Mouse (Mus musculus) CH12.LX (cell line): ENCODE measurements at regions not wholly inside any gene's neighbourhood (a gene's known extent, or its start where the extent isn't known, plus 50 kb on each side); places are given as distances from the start of the nearest gene placed in this dataset.

Experiments used
- DNase-seq: peaks from one replicate; pipeline ENCODE4 v3.0.0-alpha.2; 2013; ENCODE audit errors: extremely low read depth
- H3K27ac ChIP-seq: 2 replicates; pipeline ENCODE4 v1.5.1; 2012; ENCODE audit warnings: low read depth, mild to moderate bottlenecking, control low read depth, moderate library complexity; ENCODE audit not compliant: insufficient read depth
- H3K27me3 ChIP-seq: replicated peaks from 2 replicates; pipeline ENCODE3; 2012; ENCODE audit warnings: inconsistent platforms
- H3K36me3 ChIP-seq, 2 experiments: replicated peaks in 1 of 2; 2 replicates each; pipeline versions ENCODE3 to v1.6.1; 2012; ENCODE audit warnings: inconsistent platforms in 1 of 2, low read length in 1 of 2, mild to moderate bottlenecking in 1 of 2, mixed read lengths in 1 of 2, moderate library complexity in 1 of 2; ENCODE audit not compliant: control insufficient read depth in 1 of 2, insufficient read depth in 1 of 2
- H3K4me1 ChIP-seq, 2 experiments: 2 replicates each; pipeline ENCODE4 v1.6.1; 2012; ENCODE audit warnings: inconsistent platforms in 1 of 2, moderate library complexity in 1 of 2; ENCODE audit not compliant: insufficient read depth in 2 of 2, control insufficient read depth in 1 of 2
- H3K4me2 ChIP-seq: 2 replicates; pipeline ENCODE4 v1.6.1; 2012; ENCODE audit warnings: low read depth, mild to moderate bottlenecking, control low read depth; ENCODE audit not compliant: poor library complexity, insufficient read depth, severe bottlenecking
- H3K4me3 ChIP-seq, 3 experiments: fragments of 150-350 bp in 1 of 3; sonication (generic) in 1 of 3; replicated peaks in 1 of 3; 2 replicates each; pipeline versions ENCODE3 to v1.5.1; 2011 to 2012; ENCODE audit warnings: low read depth in 2 of 3, low read length in 2 of 3, mild to moderate bottlenecking in 2 of 3, moderate library complexity in 2 of 3, control low read depth in 1 of 3, improper control_type of control experiment in 1 of 3, inconsistent platforms in 1 of 3, mixed read lengths in 1 of 3; ENCODE audit not compliant: poor library complexity in 1 of 3
- H3K79me2 ChIP-seq: replicated peaks from 2 replicates; pipeline ENCODE4 v1.6.1; 2012; ENCODE audit warnings: mild to moderate bottlenecking, moderate library complexity; ENCODE audit not compliant: control insufficient read depth, poor library complexity, insufficient read depth, severe bottlenecking; ENCODE audit errors: extremely low read depth
- H3K9ac ChIP-seq: 2 replicates; pipeline ENCODE4 v1.6.1; 2012; ENCODE audit warnings: low read depth, mild to moderate bottlenecking, control low read depth, moderate library complexity; ENCODE audit not compliant: insufficient read depth
- H3K9me3 ChIP-seq: replicated peaks from 2 replicates; pipeline ENCODE3; 2012; ENCODE audit warnings: low read length, inconsistent platforms, mixed read lengths
- CHD2 ChIP-seq: IDR thresholded peaks from 2 replicates; pipeline ENCODE4 v1.6.1; 2011; ENCODE audit warnings: low read length, improper control_type of control experiment
- CTCF ChIP-seq, 2 experiments: IDR thresholded peaks in 1 of 2; conservative IDR thresholded peaks in 1 of 2; 2 replicates each; pipeline ENCODE4 v1.5.1; 2011 to 2012; ENCODE audit warnings: low read depth in 2 of 2, low read length in 2 of 2, improper control_type of control experiment in 1 of 2, inconsistent platforms in 1 of 2, mild to moderate bottlenecking in 1 of 2, moderate library complexity in 1 of 2
- ELF1 ChIP-seq: IDR thresholded peaks from 2 replicates; pipeline ENCODE4 v1.6.1; 2014; ENCODE audit warnings: low read depth, mild to moderate bottlenecking, inconsistent platforms, low read length, improper control_type of control experiment
- EP300 ChIP-seq: IDR thresholded peaks from 2 replicates; pipeline ENCODE4 v1.6.1; 2011; ENCODE audit warnings: low read length, improper control_type of control experiment
- ETS1 ChIP-seq: conservative IDR thresholded peaks from 2 replicates; pipeline ENCODE4 v1.6.1; 2012; ENCODE audit warnings: low read depth, mild to moderate bottlenecking, inconsistent platforms, low read length, improper control_type of control experiment, moderate library complexity
- HCFC1 ChIP-seq: IDR thresholded peaks from 2 replicates; pipeline ENCODE4 v1.6.1; 2012; ENCODE audit warnings: low read depth, mild to moderate bottlenecking, inconsistent platforms, low read length, improper control_type of control experiment
- IRF4 ChIP-seq: IDR thresholded peaks from 2 replicates; pipeline ENCODE4 v1.6.1; 2014; ENCODE audit warnings: low read depth, mild to moderate bottlenecking, inconsistent platforms, low read length, improper control_type of control experiment
- MAFK ChIP-seq: IDR thresholded peaks from 2 replicates; pipeline ENCODE4 v1.6.1; 2011; ENCODE audit warnings: low read length, improper control_type of control experiment; ENCODE audit not compliant: insufficient replicate concordance
- MAZ ChIP-seq: IDR thresholded peaks from 2 replicates; pipeline ENCODE4 v1.6.1; 2012; ENCODE audit warnings: low read depth, mild to moderate bottlenecking, inconsistent platforms, low read length, improper control_type of control experiment, moderate library complexity
- MEF2A ChIP-seq: IDR thresholded peaks from 2 replicates; pipeline ENCODE4 v1.6.1; 2014; ENCODE audit warnings: low read depth, mild to moderate bottlenecking, inconsistent platforms, low read length, improper control_type of control experiment, borderline replicate concordance
- NELFE ChIP-seq: IDR thresholded peaks from 2 replicates; pipeline ENCODE4 v1.6.1; 2011; ENCODE audit warnings: low read depth, low read length, improper control_type of control experiment
- RAD21 ChIP-seq: IDR thresholded peaks from 2 replicates; pipeline ENCODE4 v1.6.1; 2011; ENCODE audit warnings: low read depth, mild to moderate bottlenecking, low read length, improper control_type of control experiment, moderate library complexity
- RCOR1 ChIP-seq: conservative IDR thresholded peaks from 2 replicates; pipeline ENCODE4 v1.6.1; 2012; ENCODE audit warnings: low read depth, mild to moderate bottlenecking, inconsistent platforms, low read length, improper control_type of control experiment
- SMC3 ChIP-seq: IDR thresholded peaks from 2 replicates; pipeline ENCODE4 v1.6.1; 2011; ENCODE audit warnings: low read depth, low read length, improper control_type of control experiment
- TBP ChIP-seq: conservative IDR thresholded peaks from 2 replicates; pipeline ENCODE4 v1.6.1; 2011; ENCODE audit warnings: low read depth, low read length, improper control_type of control experiment
- TCF12 ChIP-seq: IDR thresholded peaks from 2 replicates; pipeline ENCODE4 v1.6.1; 2014; ENCODE audit warnings: low read depth, mild to moderate bottlenecking, inconsistent platforms, low read length, improper control_type of control experiment
- ZKSCAN1 ChIP-seq: IDR thresholded peaks from 2 replicates; pipeline ENCODE4 v1.6.1; 2012; ENCODE audit warnings: low read depth, inconsistent platforms, low read length, improper control_type of control experiment, borderline replicate concordance
- ZNF384 ChIP-seq: IDR thresholded peaks from 2 replicates; pipeline ENCODE4 v1.6.1; 2012; ENCODE audit warnings: low read depth, low read length, improper control_type of control experiment, inconsistent platforms
- dilution Hi-C: fragments of 300-500 bp; cut with MboI; formaldehyde crosslinking; loops from 2 replicates; pipeline ENCODE4 v1.14.3; 2020; ENCODE audit warnings: low sequenced_read_pairs; ENCODE audit not compliant: extremely low pct_unique_long_range_greater_than_20kb, extremely low pct_ligation_motif_present
- in situ Hi-C: fragments of 300-500 bp; cut with MboI; formaldehyde crosslinking; loops from 3 replicates; pipeline ENCODE4 v1.14.3; 2019; ENCODE audit warnings: low sequenced_read_pairs, low pct_ligation_motif_present, low pct_unique_long_range_greater_than_20kb, mixed read lengths

DNA sequence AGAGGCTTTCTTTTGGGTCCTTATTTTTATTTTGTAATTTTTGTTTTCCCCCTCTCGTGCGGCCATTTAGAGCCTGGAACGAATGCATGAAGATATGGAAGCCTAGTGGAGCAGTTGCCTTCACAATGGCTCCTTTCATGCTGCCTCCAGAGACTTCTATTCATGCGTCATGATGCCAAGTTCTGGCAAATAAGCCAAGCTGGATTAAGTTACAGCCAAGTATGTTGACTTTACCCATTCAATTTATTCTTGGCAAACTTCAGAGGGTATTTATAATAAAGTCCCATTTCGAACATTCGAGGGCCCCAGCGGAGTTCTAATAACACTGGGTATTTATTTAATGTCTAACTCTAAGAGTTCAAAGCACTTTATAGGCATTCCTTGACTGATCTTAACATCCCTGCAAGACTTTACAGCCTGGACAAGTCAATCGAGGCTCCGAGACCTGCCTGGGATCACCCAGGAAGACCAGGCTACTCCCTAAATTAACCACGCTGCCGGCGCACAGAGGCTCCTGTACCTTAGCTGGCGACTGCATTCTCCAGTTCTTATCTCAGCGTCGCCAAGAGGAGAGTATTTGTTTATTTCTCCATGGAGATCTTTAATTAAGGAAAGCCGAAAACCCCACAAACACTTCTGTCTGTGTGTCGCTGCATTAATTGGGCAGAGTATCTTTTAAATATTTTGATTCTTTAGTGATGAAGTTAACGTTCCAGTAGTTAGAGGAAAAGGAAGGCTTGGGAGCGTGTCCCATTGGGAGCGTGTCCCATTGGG is 75.5 kb downstream of the Ackr3 start:
- Histone ChIP-seq H3K79me2 (no peaks in the 10 kb centered on the region), H3K36me3 (no peaks in the 10 kb centered on the region), H3K9ac (no peak overlapping the region), H3K4me2 (no peak overlapping the region), H3K27me3 (no peaks in the 10 kb centered on the region), H3K4me1 (0 out of 4 replicates have a peak, but pooled peaks cover 0 to 2% of the 10 kb centered on the region in 2 experiments), H3K27ac (no peak overlapping the region), H3K4me3 (no peak overlapping the region), H3K9me3 (peaks cover 3% of the 10 kb centered on the region)
- DNase-seq = no peak
- in situ Hi-C loops = no loop called here
- TF ChIP-seq MAFK (no peak), MEF2A (no peak), ELF1 (no peak), EP300 (no peak), TBP (no peak), ZNF384 (no peak), ETS1 (no peak)
- dilution Hi-C loops = no loop called here

DNA sequence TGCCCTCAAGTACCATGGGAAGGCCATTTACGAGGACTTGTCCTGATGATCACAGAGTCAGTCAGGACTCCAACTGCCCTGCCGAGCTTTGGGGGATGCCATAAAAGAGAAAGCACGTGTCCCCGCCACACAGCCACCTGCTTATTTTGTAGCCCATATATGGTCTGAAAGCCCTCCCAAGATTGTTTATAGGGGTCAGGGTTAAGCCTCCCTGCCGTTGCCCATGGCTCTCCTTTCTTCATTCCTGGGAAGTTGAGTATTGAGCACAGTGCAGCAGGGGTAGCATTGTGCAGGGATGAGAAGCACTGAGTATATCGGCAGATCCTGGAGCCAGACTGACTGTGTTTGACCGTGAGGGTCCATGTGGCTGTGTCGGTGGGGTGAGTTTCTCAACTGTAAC is 76.4 kb downstream of the Ackr3 start:
- TF ChIP-seq NELFE = no peak
- TF ChIP-seq TCF12 = no peak
- no peak for TF ChIP-seq ELF1
- TF ChIP-seq CHD2 = no peak
- no peak for TF ChIP-seq HCFC1
- no peak for TF ChIP-seq SMC3
- no peak for TF ChIP-seq CTCF (conservative IDR thresholded peaks at IDR 0.05 in 1 of 2, IDR thresholded peaks at IDR 0.05 in 1 of 2; ENCODE audit: low read depth in 2 of 2, low read length in 2 of 2)
- TF ChIP-seq RAD21 = no peak
- TF ChIP-seq IRF4 = no peak
- TF ChIP-seq MAZ = no peak
- no peak for TF ChIP-seq RCOR1
- no peak for TF ChIP-seq ZKSCAN1
- TF ChIP-seq, all 38 proteins: peak for 0
- H3K4me2 ChIP-seq = no peak overlapping the region
- no peaks in the 10 kb centered on the region for H3K36me3 ChIP-seq
- H3K27me3 ChIP-seq = no peaks in the 10 kb centered on the region
- H3K4me1 ChIP-seq = 0 out of 4 replicates have a peak, but pooled peaks cover 0 to 2% of the 10 kb centered on the region in 2 experiments
- no peak overlapping the region for H3K4me3 ChIP-seq
- no peak overlapping the region for H3K9ac ChIP-seq
- DNase-seq = no peak
- H3K27ac ChIP-seq = no peak overlapping the region
- in situ Hi-C loops (no loop called here), dilution Hi-C loops (no loop called here)
- no peaks in the 10 kb centered on the region for H3K79me2 ChIP-seq
- H3K9me3 ChIP-seq = peaks cover 3% of the 10 kb centered on the region
